Mouse (Mus musculus) embryonic facial prominence, embryonic 11.5 days (tissue): Measurements from ENCODE around the gene Hmgb1. TPM values are rescaled to one million over a fixed set of nuclear protein-coding genes. Genes with fewer than 3 reads are reported as not detected.

Experiments used
- ATAC-seq: fragments of 200-750 bp; cut with Nextera tagmentation; replicated peaks from 2 replicates; pipeline ENCODE4 v1.8.0; 2017; ENCODE audit warnings: low read depth; ENCODE audit not compliant: insufficient number of reproducible peaks, low FRiP score, low TSS enrichment
- DNase-seq: peaks from one replicate; pipeline ENCODE4 v3.0.0-alpha.2; 2015; ENCODE audit warnings: low spot score
- H3K27ac ChIP-seq: fragments of 300-500 bp; sonication (generic); replicated peaks from 2 replicates; pipeline ENCODE4 v1.5.1; 2014; ENCODE audit warnings: mild to moderate bottlenecking, low read depth, low read length, control low read depth
- H3K27me3 ChIP-seq: fragments of 300-500 bp; sonication (generic); 2 replicates; pipeline ENCODE4 v1.6.1; 2014; ENCODE audit warnings: mild to moderate bottlenecking, low read length, moderate library complexity, mixed read lengths; ENCODE audit not compliant: control insufficient read depth, insufficient read depth
- H3K36me3 ChIP-seq: fragments of 300-500 bp; sonication (generic); replicated peaks from 2 replicates; pipeline ENCODE4 v1.6.1; 2014; ENCODE audit warnings: low read depth, mild to moderate bottlenecking, low read length, moderate library complexity, mixed read lengths; ENCODE audit not compliant: control insufficient read depth, insufficient read depth
- H3K4me1 ChIP-seq: fragments of 300-500 bp; sonication (generic); 2 replicates; pipeline ENCODE4 v1.6.1; 2014; ENCODE audit warnings: low read length, mixed read lengths; ENCODE audit not compliant: control insufficient read depth, insufficient read depth
- H3K4me2 ChIP-seq: fragments of 300-500 bp; sonication (generic); 2 replicates; pipeline ENCODE4 v1.6.1; 2014; ENCODE audit warnings: low read depth, mild to moderate bottlenecking, control low read depth, low read length, moderate library complexity
- H3K4me3 ChIP-seq: fragments of 300-500 bp; sonication (generic); 2 replicates; pipeline ENCODE4 v1.5.1; 2014; ENCODE audit warnings: low read depth, low read length, control low read depth
- H3K9ac ChIP-seq: fragments of 300-500 bp; sonication (generic); replicated peaks from 2 replicates; pipeline ENCODE4 v1.6.1; 2014; ENCODE audit warnings: mild to moderate bottlenecking, control low read depth, low read length
- H3K9me3 ChIP-seq: fragments of 300-500 bp; sonication (generic); replicated peaks from 2 replicates; pipeline ENCODE4 v1.6.1; 2016; ENCODE audit warnings: mild to moderate bottlenecking, low read length, inconsistent platforms, mixed read lengths; ENCODE audit not compliant: control insufficient read depth
- WGBS: fragments of 180-500 bp; shearing (Covaris S2); extraction: QIAGEN DNeasy Blood & Tissue Kit; methylation state at CpG from one replicate; pipeline ENCODE4 v1.1.7; 2014; 5-methylcytosine and 5-hydroxymethylcytosine counted together
- polyA plus RNA-seq: library from polyadenylated mRNA; unstranded; fragments of >200 nt; fragmentation: Nextera tagmentation; extraction: Ambion mirVana; gene quantifications from 2 replicates; pipeline ENCODE4 v1.2.1, GENCODE M21; 2014

Hmgb1 gene
- polyA plus RNA-seq, 1 experiment from 2014 or later: 2,281 TPM

DNA sequence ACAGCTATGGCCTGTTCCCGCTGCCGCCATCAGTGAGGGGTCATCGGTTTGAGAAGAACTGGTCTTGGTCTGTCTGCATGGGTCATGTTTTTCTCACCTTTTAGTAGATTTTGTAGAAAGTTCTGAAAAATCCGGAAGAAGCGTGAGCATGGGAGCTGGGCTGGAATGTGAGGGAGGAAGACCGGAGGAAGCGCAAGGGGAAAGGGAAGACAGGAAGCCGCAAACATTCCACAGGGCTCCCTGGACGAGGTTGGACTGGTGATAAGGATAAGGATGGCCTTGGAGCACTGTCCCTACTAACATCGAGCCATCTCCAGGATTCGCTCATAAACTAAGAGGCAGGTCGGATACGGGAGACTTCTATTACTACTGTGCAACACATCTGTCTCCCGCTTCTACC lies 185.8 kb downstream of the Hmgb1 start:
- Histone ChIP-seq H3K27ac (no peak overlapping the region), H3K4me3 (no peak overlapping the region), H3K4me2 (no peak overlapping the region), H3K4me1 (peaks cover 6% of the 10 kb centered on the region), H3K9me3 (no peaks in the 10 kb centered on the region), H3K27me3 (no peaks in the 10 kb centered on the region), H3K36me3 (no peaks in the 10 kb centered on the region), H3K9ac (no peak overlapping the region)
- no peak for DNase-seq
- WGBS: 87% methylated on average over 14 of the region's 14 CpGs
- ATAC-seq: no peak

DNA sequence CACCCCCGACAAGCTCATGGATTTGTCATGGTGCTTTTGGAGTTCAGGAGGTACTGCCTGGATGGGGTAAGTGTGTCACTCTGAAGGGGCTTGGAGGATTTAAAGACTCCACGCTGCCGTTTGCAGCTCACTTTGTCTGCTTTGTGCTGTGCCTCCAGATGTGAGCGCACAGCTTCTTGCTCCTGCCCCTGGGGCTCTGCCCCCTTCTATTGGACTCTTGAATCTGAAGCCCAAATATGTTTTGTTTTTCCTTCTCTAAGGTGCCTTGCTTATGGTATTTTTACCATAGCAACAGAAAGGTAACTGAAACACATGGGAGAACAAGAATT lies 187.6 kb downstream of the Hmgb1 start:
- DNase-seq (no peak), ATAC-seq (no peak)
- H3K27ac ChIP-seq: no peak overlapping the region
- H3K9ac ChIP-seq: no peak overlapping the region
- no peak overlapping the region for H3K4me3 ChIP-seq
- H3K27me3 ChIP-seq: no peaks in the 10 kb centered on the region
- no peaks in the 10 kb centered on the region for H3K4me1 ChIP-seq
- no peaks in the 10 kb centered on the region for H3K36me3 ChIP-seq
- 66% methylated on average over 4 of the region's 4 CpGs for WGBS
- H3K4me2 ChIP-seq: no peak overlapping the region
- H3K9me3 ChIP-seq: no peaks in the 10 kb centered on the region

Other genes with a start within 250 kb of the Hmgb1 start
- not detected in 2 replicates for gene Gm42791, start 189.3 kb downstream of the Hmgb1 start, polyA plus RNA-seq
- gene Uspl1, start 139 bp downstream of the Hmgb1 start, polyA plus RNA-seq: 77.6 and 82.1 TPM in 2 replicates
- 8.5 and 8.7 TPM in 2 replicates for gene Alox5ap, start 80.3 kb upstream of the Hmgb1 start, polyA plus RNA-seq
- gene Medag, start 227.3 kb upstream of the Hmgb1 start, polyA plus RNA-seq: 0.70 and 0.72 TPM in 2 replicates